Mouse (Mus musculus) cerebellum, adult 2 months (tissue): ENCODE measurements around the gene Ubl7.

Experiments
- CTCF ChIP-seq: fragments of 200-500 bp; IDR thresholded peaks from 2 replicates; pipeline ENCODE4 v1.5.1; 2011; ENCODE audit warnings: low read depth, mild to moderate bottlenecking, control low read depth, low read length, moderate library complexity, borderline replicate concordance; ENCODE audit not compliant: insufficient read depth
- POLR2A ChIP-seq: fragments of 200-500 bp; IDR thresholded peaks from 2 replicates; pipeline ENCODE4 v1.6.1; 2011; ENCODE audit warnings: low read length, control low read depth, borderline replicate concordance; ENCODE audit not compliant: insufficient read depth

DNA sequence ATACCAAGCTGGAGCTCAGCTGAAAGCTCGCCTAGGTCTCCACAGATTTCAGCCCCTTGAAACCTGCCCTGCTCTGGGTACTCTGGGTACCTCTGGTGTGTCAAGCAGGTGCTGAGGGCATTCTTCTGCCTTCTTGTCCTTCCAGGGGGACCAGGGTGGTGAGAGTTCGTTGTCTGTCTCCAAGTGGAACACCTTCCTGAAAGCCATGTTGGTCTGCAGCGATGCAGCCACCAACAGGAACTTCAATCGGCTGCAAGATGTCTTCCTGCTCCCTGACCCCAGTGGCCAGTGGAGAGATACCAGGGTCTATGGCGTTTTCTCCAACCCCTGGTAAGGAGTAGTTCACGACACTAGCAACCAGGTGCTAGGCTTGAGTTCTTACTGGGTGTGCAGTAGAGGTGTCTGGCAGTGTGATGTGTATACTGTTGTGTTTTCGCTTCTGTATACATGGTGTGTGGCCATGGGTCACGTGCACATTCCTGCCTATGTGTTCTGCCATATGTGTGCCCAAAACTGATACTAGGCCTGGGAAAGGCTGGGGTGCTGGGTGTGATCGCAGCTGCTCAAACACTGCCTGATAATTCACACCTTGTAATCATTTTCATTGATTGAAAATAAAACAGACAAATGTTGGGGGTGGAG lies 45.5 kb downstream of the Ubl7 start:
- no peak for TF ChIP-seq CTCF
- TF ChIP-seq POLR2A, result no peak
